Mouse (Mus musculus) adrenal gland, adult 2 months (tissue): ENCODE data around the gene Tmem47. TPM values are rescaled to one million over a fixed set of nuclear protein-coding genes. Genes with fewer than 3 reads are reported as not detected.

Experiments
- DNase-seq: peaks from one replicate; pipeline ENCODE4 v3.0.0; 2021
- long read RNA-seq: library from polyadenylated mRNA; stranded (forward); transcript quantifications from one replicate; pipeline ENCODE4 v2.0.0, GENCODE M21; 2021
- polyA plus RNA-seq: library from polyadenylated mRNA; depleted of rRNA; stranded (reverse); fragments of >200 nt; gene quantifications from 2 replicates; pipeline ENCODE4 v1.2.3, GENCODE M21; 2012; rRNA removed
- total RNA-seq, 2 experiments: library from RNA; stranded (reverse); gene quantifications; 2 replicates each; pipeline ENCODE4 v1.2.3; 2021

The Tmem47 gene
- total RNA-seq (10 to 100 TPM; 17.9 to 24.6 TPM), polyA plus RNA-seq (12.7 and 17.7 TPM in 2 replicates)
- long read RNA-seq, full-length matches to known transcripts: 30 of 32 reads
- long read RNA-seq, partial matches to known transcripts: 2 of 32 reads
- long read RNA-seq, other reads (novel, unspliced or antisense): 0 of 32 reads

- peak; percentile 85 for DNase-seq
Observed at GRCm38 (mm10) chrX:81070210-81070803, at the start of gene Tmem47. Tmem47 (plus strand) TSS chrX:81070698.

- peak; percentile 37 for DNase-seq
Observed at GRCm38 (mm10) chrX:81070804-81071461, 435 bp downstream of the Tmem47 start.

- DNase-seq: peak; percentile 11
Observed at GRCm38 (mm10) chrX:81071746-81072640, 1.5 kb downstream of the Tmem47 start.

- DNase-seq: no peak
Observed at GRCm38 (mm10) chrX:81072651-81073050, 2.2 kb downstream of the Tmem47 start.

- no peak for DNase-seq
Observed at GRCm38 (mm10) chrX:81073834-81074233, 3.3 kb downstream of the Tmem47 start.

- DNase-seq: no peak
Observed at GRCm38 (mm10) chrX:81078522-81078921, 8.0 kb downstream of the Tmem47 start.

GRCm38 (mm10) chrX:81080996-81081395 is 10.5 kb downstream of the Tmem47 start:
- DNase-seq: peak; percentile 28

GRCm38 (mm10) chrX:81085025-81085752 is 14.7 kb downstream of the Tmem47 start:
- peak; percentile 30 for DNase-seq

GRCm38 (mm10) chrX:81147416-81147815 is 76.9 kb downstream of the Tmem47 start:
- no peak for DNase-seq
